Mouse (Mus musculus) ES-E14 (cell line): Measurements from ENCODE around the gene Txndc12. TPM values are rescaled to one million over a fixed set of nuclear protein-coding genes. Genes with fewer than 3 reads are reported as not detected.

Source experiments
- DNase-seq: peaks from one replicate; pipeline ENCODE4 v3.0.0-alpha.2; 2013; ENCODE audit warnings: low read depth, low spot score
- H3K27ac ChIP-seq: 2 replicates; pipeline ENCODE4 v1.5.1; 2012; ENCODE audit warnings: low read depth, mild to moderate bottlenecking, low read length, moderate library complexity, mixed read lengths; ENCODE audit not compliant: poor library complexity, insufficient read depth, severe bottlenecking
- H3K36me3 ChIP-seq: 2 replicates; pipeline ENCODE4 v1.6.1; 2012; ENCODE audit warnings: mild to moderate bottlenecking, low read length, moderate library complexity, mixed read lengths; ENCODE audit not compliant: control insufficient read depth, poor library complexity, insufficient read depth, severe bottlenecking
- H3K4me1 ChIP-seq, 2 experiments: fragments of 150-350 bp in 1 of 2; sonication (generic) in 1 of 2; 2 replicates each; pipeline ENCODE4 v1.6.1; 2012; ENCODE audit warnings: low read length in 2 of 2, mild to moderate bottlenecking in 1 of 2, mixed read lengths in 1 of 2; ENCODE audit not compliant: control insufficient read depth in 2 of 2, insufficient read depth in 2 of 2, poor library complexity in 1 of 2
- H3K4me3 ChIP-seq, 2 experiments: fragments of 150-350 bp in 1 of 2; sonication (generic) in 1 of 2; 2 replicates each; pipeline ENCODE4 v1.5.1; 2012; ENCODE audit warnings: low read length in 2 of 2, low read depth in 1 of 2, mild to moderate bottlenecking in 1 of 2, mixed read lengths in 1 of 2; ENCODE audit not compliant: insufficient read depth in 1 of 2, poor library complexity in 1 of 2, severe bottlenecking in 1 of 2
- H3K9ac ChIP-seq: 2 replicates; pipeline ENCODE4 v1.6.1; 2012; ENCODE audit warnings: low read depth, mild to moderate bottlenecking, low read length, mixed read lengths; ENCODE audit not compliant: poor library complexity, insufficient read depth, severe bottlenecking
- H3K9me3 ChIP-seq: fragments of 150-350 bp; sonication (generic); 2 replicates; pipeline ENCODE4 v1.6.1; 2012; ENCODE audit warnings: low read depth, mild to moderate bottlenecking, low read length; ENCODE audit not compliant: control insufficient read depth, insufficient read depth
- CHD2 ChIP-seq: IDR thresholded peaks from 2 replicates; pipeline ENCODE4 v1.6.1; 2014; ENCODE audit warnings: mild to moderate bottlenecking, low read depth, low read length, inconsistent platforms
- HCFC1 ChIP-seq: IDR thresholded peaks from 2 replicates; pipeline ENCODE4 v1.6.1; 2012; ENCODE audit warnings: low read length, inconsistent platforms, borderline replicate concordance; ENCODE audit not compliant: insufficient read depth
- MAFK ChIP-seq: IDR thresholded peaks from 2 replicates; pipeline ENCODE4 v1.6.1; 2014; ENCODE audit warnings: mild to moderate bottlenecking, low read depth, low read length, inconsistent platforms; ENCODE audit not compliant: insufficient read depth
- ZC3H11A ChIP-seq: IDR thresholded peaks from 2 replicates; pipeline ENCODE4 v1.6.1; 2012; ENCODE audit warnings: low read depth, mild to moderate bottlenecking, inconsistent platforms, low read length, borderline replicate concordance
- ZNF384 ChIP-seq: IDR thresholded peaks from 2 replicates; pipeline ENCODE4 v1.6.1; 2012; ENCODE audit warnings: low read depth, low read length, inconsistent platforms
- in situ Hi-C, 2 experiments: fragments of 600-800 bp; cut with MboI; formaldehyde crosslinking; loops; one replicate each; pipeline ENCODE4 v1.15.1; 2025; ENCODE audit warnings: low sequenced_read_pairs in 2 of 2, inconsistent platforms in 1 of 2; ENCODE audit not compliant: unreplicated experiment in 2 of 2
- total RNA-seq: library from RNA; depleted of rRNA; stranded (reverse); fragments of 300-350 nt; gene quantifications from 2 replicates; pipeline ENCODE4 v1.2.3, GENCODE M21; 2012

Txndc12 gene
- total RNA-seq, 1 experiment, result 65.1 TPM

DNA sequence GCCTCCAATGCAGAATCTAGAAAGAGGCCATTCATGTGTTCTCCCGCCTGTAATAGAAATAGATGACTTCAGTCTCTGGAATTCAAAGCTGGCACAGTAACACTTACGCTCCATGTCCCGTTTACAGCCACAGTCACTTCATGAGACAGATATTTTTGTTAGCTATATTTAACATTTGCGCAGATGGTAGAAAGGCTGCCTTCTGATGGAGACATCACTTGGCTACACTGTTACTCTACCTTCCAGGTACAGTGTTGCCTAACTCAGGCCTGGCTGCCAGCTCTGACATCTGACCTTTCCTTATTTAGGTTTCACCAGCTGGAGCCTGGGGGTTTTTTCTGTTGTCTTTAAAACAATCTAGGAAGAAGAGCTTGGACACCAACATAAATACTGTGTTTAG is 3.6 kb downstream of the Txndc12 start:
- no peak for TF ChIP-seq CHD2
- no peak for TF ChIP-seq HCFC1
- TF ChIP-seq MAFK, result no peak
- TF ChIP-seq ZC3H11A, result no peak
- TF ChIP-seq ZNF384, result no peak

DNA sequence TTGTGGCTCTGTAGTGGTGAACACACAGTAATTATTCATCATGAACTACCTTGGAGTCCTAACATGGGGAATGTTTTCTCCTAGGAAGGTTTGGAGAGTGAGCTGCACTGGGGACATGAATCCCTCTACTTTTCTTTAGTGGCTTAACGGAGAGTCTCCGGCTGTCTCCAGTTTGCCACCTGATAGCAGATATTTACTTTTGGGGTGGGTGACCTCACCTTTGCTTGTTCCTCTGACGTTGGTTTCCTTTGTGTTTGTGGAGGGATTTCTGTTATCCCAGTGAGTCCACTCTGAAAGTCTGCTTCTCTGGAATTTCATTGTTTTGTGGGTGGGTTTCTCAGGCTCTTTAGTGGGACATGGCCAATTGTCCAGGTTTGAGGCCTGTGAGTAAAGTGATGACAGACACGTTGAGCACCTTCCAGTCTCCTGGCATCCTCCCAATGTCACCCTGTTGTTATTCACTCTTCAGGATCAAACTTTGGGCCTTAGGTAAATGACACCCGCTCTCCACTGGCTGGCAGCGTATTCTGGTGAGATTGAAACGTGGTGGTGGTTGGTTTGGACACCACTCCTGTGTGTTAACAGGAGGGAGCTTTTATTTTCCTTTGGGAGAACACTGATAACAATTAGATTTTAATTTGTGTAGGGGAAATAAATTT is 7.6 kb downstream of the Txndc12 start:
- TF ChIP-seq MAFK (no peak), CHD2 (no peak), HCFC1 (no peak), ZC3H11A (no peak), ZNF384 (no peak)
- Histone ChIP-seq H3K27ac (no peak overlapping the region; the same call in 1 of the 2 replicates), H3K36me3 (no peaks in the 10 kb centered on the region), H3K9me3 (no peaks in the 10 kb centered on the region), H3K4me1 (peaks cover 0 to 4% of the 10 kb centered on the region in 2 experiments; a peak in 1 of 4 replicates), H3K9ac (no peak overlapping the region), H3K4me3 (no peak overlapping the region)
- in situ Hi-C loops, result no loop called here
- DNase-seq, result no peak

More for the DNA sequence above, 3.6 kb downstream of the Txndc12 start:
- no peak overlapping the region for H3K4me3 ChIP-seq
- no peaks in the 10 kb centered on the region for H3K36me3 ChIP-seq
- H3K9ac ChIP-seq, result no peak overlapping the region
- in situ Hi-C loops, result no loop called here
- no peak for DNase-seq
- H3K4me1 ChIP-seq, result 0 out of 4 replicates have a peak, but pooled peaks cover 0 to 1% of the 10 kb centered on the region in 2 experiments
- no peaks in the 10 kb centered on the region for H3K9me3 ChIP-seq
- H3K27ac ChIP-seq, result no peak overlapping the region

DNA sequence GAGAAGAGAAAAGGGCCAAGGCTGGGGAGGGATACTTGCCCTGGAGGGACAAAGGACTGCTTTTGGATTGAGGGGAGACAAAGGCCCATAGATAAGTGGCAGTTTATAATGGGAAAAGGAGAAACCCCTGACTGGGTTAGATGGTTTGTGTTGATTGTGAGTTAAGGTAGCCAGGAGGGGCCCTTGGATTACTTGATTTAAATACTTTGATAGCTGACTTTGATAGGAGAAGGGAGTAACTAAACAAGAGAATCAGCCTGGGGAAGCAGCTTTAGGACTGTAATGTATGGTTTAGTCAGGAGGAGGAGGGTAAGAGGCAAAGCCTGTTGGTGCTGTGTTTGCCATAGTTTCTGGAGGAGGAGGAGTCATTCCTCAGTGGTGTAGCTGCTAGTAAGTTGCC is 8.9 kb downstream of the Txndc12 start:
- in situ Hi-C loops, result no loop called here
- Histone ChIP-seq H3K4me1 (peaks cover 0 to 4% of the 10 kb centered on the region in 2 experiments; a peak in 1 of 4 replicates), H3K9me3 (no peaks in the 10 kb centered on the region), H3K27ac (peak overlapping the region; percentile 44; the same call in 1 of the 2 replicates), H3K9ac (no peak overlapping the region), H3K4me3 (no peak overlapping the region), H3K36me3 (peaks cover under 1% of the 10 kb centered on the region; the same call in 1 of the 2 replicates)
- TF ChIP-seq ZNF384, result no peak
- no peak for TF ChIP-seq MAFK
- TF ChIP-seq HCFC1, result no peak
- no peak for TF ChIP-seq CHD2
- no peak for TF ChIP-seq ZC3H11A
- no peak for DNase-seq

DNA sequence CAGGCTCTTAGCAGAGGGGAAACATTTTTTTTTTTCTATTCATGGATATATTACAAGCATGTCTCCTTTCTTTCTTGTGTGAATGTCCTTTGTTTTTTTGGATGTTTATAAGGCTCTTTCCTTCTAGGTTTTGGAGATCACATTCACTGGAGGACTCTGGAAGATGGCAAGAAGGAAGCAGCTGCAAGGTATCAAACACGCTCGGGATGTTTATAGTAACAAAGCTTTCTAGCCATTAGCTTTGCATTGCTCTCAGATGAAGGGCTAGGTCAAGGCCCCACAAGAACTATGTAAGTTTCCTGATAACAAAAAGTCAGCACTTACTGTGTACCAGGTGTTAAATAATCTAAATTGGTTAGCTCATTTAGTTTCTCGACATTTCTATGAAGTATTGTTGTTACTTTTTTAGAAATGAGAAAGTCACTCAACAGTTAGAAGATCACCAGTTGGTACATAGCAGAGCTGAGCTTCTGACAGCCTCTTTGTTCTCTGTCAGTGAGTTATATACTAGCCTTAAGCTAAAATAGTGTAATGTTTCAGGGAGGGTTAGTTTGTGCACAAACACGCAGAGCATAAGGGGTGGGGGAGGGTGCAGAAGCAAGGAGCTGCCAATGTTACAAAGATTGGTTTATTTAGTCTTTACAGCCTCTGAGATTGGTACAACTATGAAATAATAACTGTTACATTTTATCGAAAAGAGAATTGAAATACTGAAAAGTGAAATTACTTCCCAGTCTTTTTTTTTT is 11.6 kb downstream of the Txndc12 start:
- H3K9ac ChIP-seq, result no peak overlapping the region
- in situ Hi-C loops, result no loop called here
- H3K27ac ChIP-seq, result no peak overlapping the region
- no peaks in the 10 kb centered on the region for H3K9me3 ChIP-seq
- H3K4me3 ChIP-seq, result no peak overlapping the region
- H3K36me3 ChIP-seq, result peaks cover 4% of the 10 kb centered on the region; the same call in 1 of the 2 replicates
- H3K4me1 ChIP-seq, result peaks cover 2 to 4% of the 10 kb centered on the region in 2 experiments; a peak in 2 of 4 replicates
- TF ChIP-seq HCFC1 (no peak), MAFK (no peak), CHD2 (no peak)
- DNase-seq, result no peak
